Mouse (Mus musculus) C2C12 (cell line): ENCODE measurements around the gene Srf.

Experiments used
- CTCF ChIP-seq: IDR thresholded peaks from one replicate; pipeline ENCODE4 v1.5.1; 2011; ENCODE audit not compliant: control insufficient read depth, insufficient read depth, insufficient read length
- FOSL1 ChIP-seq: IDR thresholded peaks from one replicate; pipeline ENCODE4 v1.8.0; 2011; ENCODE audit warnings: mild to moderate bottlenecking, low read length; ENCODE audit not compliant: poor library complexity, insufficient read depth, severe bottlenecking
- MAX ChIP-seq: IDR thresholded peaks from one replicate; pipeline ENCODE4 v1.6.1; 2011; ENCODE audit warnings: mild to moderate bottlenecking, control low read depth
- MYOD1 ChIP-seq: IDR thresholded peaks from one replicate; pipeline ENCODE4 v1.6.1; 2011; ENCODE audit warnings: low read depth; ENCODE audit not compliant: control insufficient read depth, insufficient read length

GRCm38 (mm10) chr17:46554977-46555672, 850 bp downstream of the Srf start:
- no peak for TF ChIP-seq CTCF
- TF ChIP-seq MYOD1: no peak
- no peak for TF ChIP-seq FOSL1
- TF ChIP-seq MAX: no peak
